Mouse (Mus musculus) layer of hippocampus, adult 9-10 months (tissue): ENCODE data around the gene Specc1l.

Experiments used
- DNase-seq: peaks from one replicate; pipeline ENCODE4 v3.0.0; 2022; ENCODE audit warnings: low spot score

Gene Specc1l

DNA sequence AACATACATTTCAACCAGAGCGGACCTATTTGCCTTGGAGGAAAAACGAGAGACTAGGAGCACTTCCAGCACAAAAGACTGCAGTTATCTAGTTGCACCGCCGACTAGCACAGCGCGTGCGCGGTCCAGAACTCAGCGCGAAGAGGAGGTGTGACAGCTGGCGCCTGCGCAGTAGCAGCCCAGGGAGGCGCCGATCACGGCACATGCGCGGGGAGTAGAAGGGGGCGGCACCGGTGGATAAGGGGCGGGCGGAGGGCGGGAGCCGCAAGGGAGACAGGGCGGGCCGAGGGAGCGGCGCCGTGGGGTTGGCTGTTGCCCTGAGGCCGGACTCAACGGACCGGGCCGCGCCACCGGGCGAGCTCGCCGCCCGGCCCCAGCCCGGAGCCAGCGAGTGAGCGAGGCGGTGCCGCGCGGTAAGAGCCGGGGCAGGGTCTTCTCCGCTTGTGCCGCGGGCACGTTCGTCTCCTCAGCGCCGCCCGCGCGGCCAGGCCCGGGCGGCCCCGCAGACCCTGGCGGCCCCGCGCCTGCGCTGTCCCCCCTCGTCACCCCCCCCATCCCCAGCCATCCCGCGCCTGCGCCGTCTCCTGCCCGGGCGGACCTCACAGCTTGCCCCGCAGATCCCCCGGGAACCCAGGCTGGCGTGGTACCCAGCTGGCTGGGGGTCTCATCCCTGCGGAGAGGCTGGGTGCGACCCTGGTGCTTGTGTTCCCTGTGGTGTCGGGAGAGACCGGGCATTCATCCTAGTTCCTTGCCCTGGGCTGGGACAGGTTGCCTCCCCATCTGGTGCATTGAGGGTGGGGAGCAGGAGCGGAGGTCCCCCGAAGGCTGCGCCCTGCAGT is at the start of gene Specc1l:
Gene Specc1l, plus strand, starts transcription at position 267 of the 839 bp plus-strand sequence.
- DNase-seq: peak; percentile 71

DNA sequence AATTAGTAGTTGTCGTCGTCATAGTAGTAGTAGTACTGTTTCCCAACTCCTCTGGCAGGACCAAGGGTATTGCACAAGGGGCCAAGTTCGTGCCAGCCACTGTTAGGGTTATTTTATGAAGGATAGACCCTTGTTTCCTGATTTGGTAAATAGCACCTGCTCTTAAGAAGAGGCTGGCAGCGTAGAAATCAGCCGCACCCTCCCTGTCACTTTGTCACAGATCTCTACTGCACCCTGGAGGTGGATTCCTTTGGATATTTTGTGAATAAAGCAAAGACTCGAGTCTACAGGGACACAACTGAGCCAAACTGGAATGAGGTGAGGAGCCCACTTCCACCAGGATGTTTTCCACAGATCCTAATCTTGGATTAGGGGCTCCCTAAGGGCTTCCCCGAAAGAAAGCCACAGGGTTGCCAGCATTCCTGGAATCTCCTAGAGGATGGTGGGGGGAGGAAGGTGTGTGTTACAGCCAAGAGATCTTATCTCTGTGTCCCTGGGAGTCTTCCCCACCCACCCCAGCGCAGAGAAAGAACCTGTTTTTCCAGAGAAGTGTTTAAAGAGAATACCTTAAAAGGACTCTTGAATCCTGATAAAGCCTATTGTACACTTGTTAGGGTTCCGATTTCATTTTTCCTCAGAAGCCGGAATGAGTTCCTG is 45.9 kb upstream of the Specc1l start:
- DNase-seq: no peak

- DNase-seq: no peak
Measured at GRCm38 (mm10) chr10:75166601-75167000, 45.3 kb upstream of the Specc1l start.

DNA sequence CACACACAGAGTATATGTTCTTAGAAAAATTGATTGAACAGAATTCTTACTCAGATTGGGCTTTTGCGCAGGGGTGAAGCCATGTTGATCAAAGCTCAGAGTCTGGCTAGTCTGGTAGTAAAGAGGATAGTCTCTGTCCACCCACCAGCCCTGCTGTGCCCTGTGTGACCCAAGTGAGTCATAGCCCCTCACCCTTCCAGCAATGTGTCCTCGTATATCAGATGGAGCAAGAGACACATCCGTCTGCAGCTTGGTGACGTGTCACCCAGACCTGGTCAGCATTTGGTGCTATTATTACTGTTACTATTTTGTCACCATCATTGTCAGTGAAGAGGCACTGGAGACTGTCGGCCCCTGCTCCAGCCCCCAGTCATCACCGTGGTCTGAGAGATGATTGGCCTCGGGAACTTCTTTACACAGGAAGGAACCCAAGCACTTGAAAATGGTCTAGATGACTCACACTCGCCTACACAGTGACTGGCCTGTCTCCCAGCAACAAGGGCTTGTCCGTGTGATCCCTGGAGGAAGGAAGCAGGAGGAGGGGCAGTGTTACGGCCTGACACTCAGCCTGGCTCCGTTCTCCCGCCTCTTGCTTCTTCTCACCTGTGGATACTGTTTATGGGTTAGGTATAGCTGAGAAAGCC is 41.5 kb upstream of the Specc1l start:
- no peak for DNase-seq

DNA sequence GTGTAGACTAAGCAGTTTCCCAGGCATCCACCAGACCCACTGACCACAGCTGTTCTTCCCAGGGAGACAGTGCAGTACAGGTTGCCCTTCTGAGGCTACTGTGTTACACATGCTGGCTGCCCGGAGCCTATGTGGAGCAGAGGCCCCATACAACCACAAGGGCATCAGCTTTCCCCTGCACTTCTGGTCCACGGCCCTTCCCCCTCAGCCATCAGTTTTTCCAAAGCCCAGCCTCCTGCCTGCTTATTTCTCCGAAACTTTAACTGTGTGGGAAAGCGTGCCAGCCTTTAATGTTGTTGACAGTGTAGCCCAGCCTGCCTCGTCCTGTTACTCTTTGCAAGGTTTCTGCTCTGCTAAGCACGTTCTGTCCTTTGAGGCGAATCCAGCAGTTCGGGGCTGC is 38.8 kb upstream of the Specc1l start:
- no peak for DNase-seq

DNA sequence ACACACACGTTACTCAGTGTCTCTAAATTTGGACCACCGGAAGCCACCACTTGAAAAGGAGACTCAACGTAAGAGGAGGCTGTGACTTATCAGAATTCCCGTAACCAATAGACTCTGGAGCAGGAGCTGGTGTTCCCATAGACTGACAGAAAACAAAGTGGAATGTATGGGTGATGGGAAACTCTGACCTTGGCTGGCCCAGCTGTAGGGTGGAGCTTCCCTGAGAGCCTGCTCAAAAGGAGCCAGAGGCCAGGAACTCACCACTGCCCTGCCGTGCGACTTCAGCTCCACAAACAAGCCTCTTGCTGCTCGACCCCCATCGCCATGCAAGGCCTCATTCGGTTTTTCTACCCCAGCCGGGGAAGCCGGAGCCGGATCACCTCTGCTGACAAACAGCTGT is 38.2 kb upstream of the Specc1l start:
- no peak for DNase-seq

DNA sequence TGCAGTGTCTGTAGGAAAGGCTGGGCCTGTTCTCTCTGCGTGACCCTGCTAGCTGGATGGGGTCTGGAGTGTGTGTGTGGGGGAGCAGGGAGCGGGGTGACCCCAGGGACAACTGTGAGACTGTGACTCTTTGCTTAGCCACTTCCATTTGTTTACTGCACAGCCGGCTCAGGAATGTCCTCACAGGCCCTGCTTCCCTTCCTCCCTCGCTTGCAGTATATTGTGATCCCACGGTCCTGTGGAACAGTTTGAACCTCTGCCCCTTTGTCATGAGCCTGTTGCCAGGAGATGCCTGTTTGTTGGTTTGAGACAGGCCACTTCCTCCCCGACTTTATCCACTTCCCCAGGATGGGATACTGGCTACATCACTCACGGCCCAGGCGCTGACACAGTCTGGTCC is 35.4 kb upstream of the Specc1l start:
- DNase-seq: no peak

GRCm38 (mm10) chr10:75178911-75179310 is 33.0 kb upstream of the Specc1l start:
- no peak for DNase-seq

- DNase-seq: peak; percentile 39
Measured at GRCm38 (mm10) chr10:75182151-75182774, 29.6 kb upstream of the Specc1l start.

GRCm38 (mm10) chr10:75184826-75185225 is 27.0 kb upstream of the Specc1l start:
- DNase-seq: no peak

GRCm38 (mm10) chr10:75186551-75186950 is 25.3 kb upstream of the Specc1l start:
- no peak for DNase-seq

- no peak for DNase-seq
Measured at GRCm38 (mm10) chr10:75187366-75188056, 24.4 kb upstream of the Specc1l start.

GRCm38 (mm10) chr10:75191647-75192046 is 20.2 kb upstream of the Specc1l start:
- DNase-seq: no peak

GRCm38 (mm10) chr10:75197817-75198216 is 14.1 kb upstream of the Specc1l start:
- DNase-seq: no peak

- no peak for DNase-seq
Measured at GRCm38 (mm10) chr10:75200733-75201132, 11.1 kb upstream of the Specc1l start.

DNA sequence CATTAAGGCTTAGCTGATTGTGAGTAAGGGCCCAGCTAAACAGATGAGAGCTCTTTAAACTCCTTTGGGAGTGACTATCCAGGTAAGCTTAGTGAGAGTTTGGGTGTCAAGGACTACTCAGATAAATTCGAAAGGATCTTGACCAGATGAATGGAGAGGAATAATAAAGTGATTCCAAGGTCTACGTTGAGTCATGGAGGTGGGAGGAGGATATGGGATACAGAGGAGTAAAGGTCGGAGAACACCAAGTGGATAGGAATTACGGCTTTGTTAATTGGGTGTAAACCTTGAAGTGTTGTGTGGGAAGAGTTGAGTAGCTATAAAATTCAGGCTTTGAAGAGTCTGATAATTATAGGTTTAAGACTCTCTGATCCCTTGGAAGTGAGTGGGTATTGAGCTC is 5.7 kb upstream of the Specc1l start:
- no peak for DNase-seq

- DNase-seq: no peak
Measured at GRCm38 (mm10) chr10:75210841-75211240, 1.0 kb upstream of the Specc1l start.

- no peak for DNase-seq
Measured at GRCm38 (mm10) chr10:75212981-75213380, 1.1 kb downstream of the Specc1l start.

DNA sequence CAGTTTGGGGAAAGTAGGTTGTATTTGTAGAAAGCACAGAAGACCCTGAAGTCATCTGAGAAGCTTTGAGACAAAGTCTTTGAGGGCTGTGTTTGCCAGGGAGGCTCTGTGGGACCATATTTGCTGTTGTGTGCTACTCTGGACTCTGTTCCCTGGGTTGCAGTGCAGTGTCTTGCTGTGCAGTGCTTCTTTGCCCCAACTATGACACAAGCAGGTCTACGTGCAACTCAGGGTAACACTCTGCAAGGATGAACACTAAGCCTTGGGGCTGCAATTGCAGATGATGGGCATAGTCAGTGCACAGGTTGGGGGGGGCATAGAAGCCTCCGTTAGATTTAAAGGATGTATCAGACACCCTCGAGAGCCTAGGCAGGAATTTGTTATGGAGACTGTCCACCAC is 8.8 kb downstream of the Specc1l start:
- DNase-seq: no peak

- no peak for DNase-seq
Measured at GRCm38 (mm10) chr10:75221936-75222610, 10.2 kb downstream of the Specc1l start.

GRCm38 (mm10) chr10:75222611-75222998 is 10.7 kb downstream of the Specc1l start:
- DNase-seq: no peak
